Mouse (Mus musculus) neural tube, embryonic 15.5 days (tissue): Measurements from ENCODE around the gene Asphd1. TPM values are rescaled to one million over a fixed set of nuclear protein-coding genes. Genes with fewer than 3 reads are reported as not detected.
A peak's percentile ranks its signal among the peaks of the same experiment; 100 is the strongest.

Source experiments
- ATAC-seq: fragments of 200-750 bp; cut with Nextera tagmentation; 2 replicates; pipeline ENCODE4 v1.8.0; 2017; ENCODE audit warnings: mild to moderate bottlenecking, moderate TSS enrichment, moderate library complexity; ENCODE audit not compliant: low FRiP score
- H3K27ac ChIP-seq: fragments of 300-500 bp; sonication (generic); replicated peaks from 2 replicates; pipeline ENCODE4 v1.5.1; 2015; ENCODE audit warnings: mild to moderate bottlenecking, inconsistent platforms
- H3K27me3 ChIP-seq: fragments of 300-500 bp; sonication (generic); replicated peaks from 2 replicates; pipeline ENCODE4 v1.6.1; 2015; ENCODE audit warnings: inconsistent platforms
- H3K36me3 ChIP-seq: fragments of 300-500 bp; sonication (generic); 2 replicates; pipeline ENCODE4 v1.6.1; 2015; ENCODE audit warnings: inconsistent platforms
- H3K4me1 ChIP-seq: fragments of 300-500 bp; sonication (generic); 2 replicates; pipeline ENCODE4 v1.6.1; 2015; ENCODE audit warnings: inconsistent platforms
- H3K4me2 ChIP-seq: fragments of 300-500 bp; sonication (generic); 2 replicates; pipeline ENCODE4 v1.6.1; 2015; ENCODE audit warnings: inconsistent platforms, mild to moderate bottlenecking, moderate library complexity
- H3K4me3 ChIP-seq: fragments of 300-500 bp; sonication (generic); replicated peaks from 2 replicates; pipeline ENCODE4 v1.5.1; 2015; ENCODE audit warnings: mild to moderate bottlenecking, inconsistent platforms
- H3K9ac ChIP-seq: fragments of 300-500 bp; sonication (generic); replicated peaks from 2 replicates; pipeline ENCODE4 v1.6.1; 2015; ENCODE audit warnings: mild to moderate bottlenecking, inconsistent platforms
- H3K9me3 ChIP-seq: fragments of 300-500 bp; sonication (generic); replicated peaks from 2 replicates; pipeline ENCODE4 v1.6.1; 2016; ENCODE audit warnings: inconsistent platforms
- WGBS: fragments of 180-500 bp; shearing (Covaris S2); methylation state at CpG from one replicate; pipeline ENCODE4 v1.1.7; 2015; ENCODE audit warnings: mixed read lengths; 5-methylcytosine and 5-hydroxymethylcytosine counted together
- polyA plus RNA-seq: library from polyadenylated mRNA; unstranded; fragments of >200 nt; fragmentation: Nextera tagmentation; extraction: Ambion mirVana; gene quantifications from 2 replicates; pipeline ENCODE4 v1.2.1, GENCODE M21; 2015

Asphd1 gene
- polyA plus RNA-seq = 8.9 and 11.7 TPM in 2 replicates

GRCm38 (mm10) chr7:126949403-126949792 is at the start of gene Asphd1:
Gene Asphd1 (minus strand): TSS chr7:126949582.
- Histone ChIP-seq H3K27ac (peak within 1 kb of the TSS; percentile 96), H3K4me3 (peak within 1 kb of the TSS; percentile 67), H3K9ac (peak within 1 kb of the TSS; percentile 73), H3K36me3 (peaks cover 27% of the 10 kb centered on the region), H3K9me3 (no peaks in the 10 kb centered on the region), H3K4me2 (peak within 1 kb of the TSS; percentile 98), H3K27me3 (no peaks in the 10 kb centered on the region), H3K4me1 (peaks cover 69% of the 10 kb centered on the region)
- peak; percentile 78 for ATAC-seq
- 0% methylated on average over 20 of the region's 21 CpGs for WGBS

- no peaks in the 10 kb centered on the region for H3K27me3 ChIP-seq
- H3K4me2 ChIP-seq = no peak overlapping the region
- H3K9ac ChIP-seq = no peak overlapping the region
- no peaks in the 10 kb centered on the region for H3K36me3 ChIP-seq
- H3K27ac ChIP-seq = no peak overlapping the region
- no peaks in the 10 kb centered on the region for H3K4me1 ChIP-seq
- H3K4me3 ChIP-seq = no peak overlapping the region
- ATAC-seq = no peak
- 85% methylated on average over 4 of the region's 4 CpGs for WGBS
- H3K9me3 ChIP-seq = no peaks in the 10 kb centered on the region
These were observed 47.1 kb upstream of the Asphd1 start for GRCm38 (mm10) chr7:126996449-126996848.

DNA sequence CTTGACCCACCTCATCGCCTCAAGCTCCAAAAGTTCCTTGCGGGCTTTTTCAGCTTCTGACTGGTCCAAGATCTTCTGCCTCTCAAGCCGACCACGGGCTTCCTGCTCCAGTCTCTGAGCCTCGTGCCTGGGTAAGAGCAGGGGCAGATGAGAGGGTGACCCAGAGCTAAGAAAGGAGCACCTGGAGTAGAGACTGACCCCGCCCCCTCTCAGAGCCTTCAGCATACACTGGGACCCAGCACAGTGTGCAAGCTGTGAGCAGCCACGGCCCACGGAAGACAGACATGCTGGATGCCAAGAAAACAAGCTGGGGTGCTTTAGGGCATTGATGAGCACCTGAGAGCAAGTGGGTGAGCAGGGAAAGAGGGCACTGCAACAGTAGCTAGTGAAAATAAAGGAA is 39.4 kb upstream of the Asphd1 start:
- Histone ChIP-seq H3K4me1 (no peaks in the 10 kb centered on the region), H3K9me3 (no peaks in the 10 kb centered on the region), H3K4me2 (no peak overlapping the region), H3K4me3 (no peak overlapping the region), H3K27me3 (no peaks in the 10 kb centered on the region), H3K27ac (no peak overlapping the region), H3K36me3 (no peaks in the 10 kb centered on the region), H3K9ac (no peak overlapping the region)
- WGBS = 74% methylated on average over 8 of the region's 8 CpGs
- ATAC-seq = no peak

GRCm38 (mm10) chr7:126986319-126986718 is 36.9 kb upstream of the Asphd1 start:
- no peak overlapping the region for H3K4me2 ChIP-seq
- ATAC-seq = no peak
- no peaks in the 10 kb centered on the region for H3K4me1 ChIP-seq
- no peak overlapping the region for H3K27ac ChIP-seq
- no peaks in the 10 kb centered on the region for H3K9me3 ChIP-seq
- no peak overlapping the region for H3K9ac ChIP-seq
- peaks cover 3% of the 10 kb centered on the region; the same call in 1 of the 2 replicates for H3K36me3 ChIP-seq
- no peaks in the 10 kb centered on the region for H3K27me3 ChIP-seq
- WGBS = 48% methylated on average over 9 of the region's 9 CpGs
- H3K4me3 ChIP-seq = no peak overlapping the region

DNA sequence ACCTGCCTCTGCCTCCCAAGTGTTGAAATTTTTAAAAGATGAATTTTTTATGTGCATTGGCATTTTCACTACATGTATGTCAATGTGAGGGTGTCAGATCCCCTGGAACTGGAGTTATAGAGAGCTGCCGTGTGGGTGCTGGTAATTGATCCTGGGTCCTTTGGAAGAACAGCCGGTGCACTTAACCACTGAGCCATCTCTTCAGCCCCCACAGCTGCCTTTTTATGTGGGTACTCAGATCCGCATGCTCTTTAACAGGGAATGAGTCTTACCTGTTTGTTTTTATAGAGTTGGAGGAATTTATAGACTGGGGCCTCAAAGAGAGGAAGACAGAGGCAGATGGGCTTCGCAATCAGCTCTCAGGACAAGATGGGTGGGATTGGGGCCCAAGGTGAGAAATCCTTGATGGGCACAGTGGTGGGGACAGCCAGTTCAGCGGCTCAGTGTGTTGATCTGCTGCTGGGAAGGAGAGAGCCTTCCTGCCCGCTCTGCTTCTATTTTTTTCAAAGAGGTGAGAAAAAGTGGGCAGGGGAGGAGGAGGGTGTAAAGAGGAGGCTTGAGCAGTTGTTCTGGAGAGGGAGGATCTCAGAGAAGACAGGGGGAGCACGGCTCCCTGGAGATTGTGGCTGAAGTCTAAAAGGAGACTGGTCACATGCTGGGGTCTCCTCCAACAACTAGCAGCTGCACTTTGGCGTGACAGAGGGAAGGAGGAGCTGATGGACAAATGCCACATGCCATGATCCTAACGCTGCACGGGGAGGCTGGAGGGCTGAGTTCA is 35.5 kb upstream of the Asphd1 start:
- 58% methylated on average over 10 of the region's 10 CpGs for WGBS

GRCm38 (mm10) chr7:126983113-126983512 is 33.7 kb upstream of the Asphd1 start:
- H3K4me3 ChIP-seq = no peak overlapping the region
- no peak overlapping the region for H3K4me2 ChIP-seq
- no peaks in the 10 kb centered on the region for H3K27me3 ChIP-seq
- ATAC-seq = no peak
- H3K36me3 ChIP-seq = peaks cover 31% of the 10 kb centered on the region
- no peak overlapping the region for H3K27ac ChIP-seq
- no peaks in the 10 kb centered on the region for H3K9me3 ChIP-seq
- H3K4me1 ChIP-seq = peaks cover 10% of the 10 kb centered on the region
- WGBS = 88% methylated on average over 7 of the region's 7 CpGs
- no peak overlapping the region for H3K9ac ChIP-seq

More for the DNA sequence above, 35.5 kb upstream of the Asphd1 start:
- no peaks in the 10 kb centered on the region for H3K4me1 ChIP-seq
- no peak overlapping the region for H3K4me2 ChIP-seq
- no peaks in the 10 kb centered on the region for H3K27me3 ChIP-seq
- no peaks in the 10 kb centered on the region for H3K9me3 ChIP-seq
- H3K27ac ChIP-seq = no peak overlapping the region
- H3K9ac ChIP-seq = no peak overlapping the region
- ATAC-seq = no peak
- H3K4me3 ChIP-seq = no peak overlapping the region
- peaks cover 14% of the 10 kb centered on the region for H3K36me3 ChIP-seq

- no peak overlapping the region for H3K9ac ChIP-seq
- no peak overlapping the region for H3K4me2 ChIP-seq
- 92% methylated on average over 4 of the region's 4 CpGs for WGBS
- ATAC-seq = no peak
- H3K36me3 ChIP-seq = peaks cover 33% of the 10 kb centered on the region
- no peaks in the 10 kb centered on the region for H3K27me3 ChIP-seq
- H3K27ac ChIP-seq = no peak overlapping the region
- no peak overlapping the region for H3K4me3 ChIP-seq
- H3K9me3 ChIP-seq = no peaks in the 10 kb centered on the region
- H3K4me1 ChIP-seq = peaks cover 20% of the 10 kb centered on the region
These were observed 32.7 kb upstream of the Asphd1 start for GRCm38 (mm10) chr7:126982054-126982453.

- Histone ChIP-seq H3K36me3 (peaks cover 33% of the 10 kb centered on the region), H3K27me3 (no peaks in the 10 kb centered on the region), H3K4me2 (no peak overlapping the region), H3K4me3 (no peak overlapping the region), H3K9me3 (no peaks in the 10 kb centered on the region), H3K27ac (no peak overlapping the region), H3K4me1 (peaks cover 22% of the 10 kb centered on the region), H3K9ac (no peak overlapping the region)
- WGBS = 91% methylated on average over 2 of the region's 2 CpGs
- ATAC-seq = no peak
These were observed 32.2 kb upstream of the Asphd1 start for GRCm38 (mm10) chr7:126981601-126982000.

DNA sequence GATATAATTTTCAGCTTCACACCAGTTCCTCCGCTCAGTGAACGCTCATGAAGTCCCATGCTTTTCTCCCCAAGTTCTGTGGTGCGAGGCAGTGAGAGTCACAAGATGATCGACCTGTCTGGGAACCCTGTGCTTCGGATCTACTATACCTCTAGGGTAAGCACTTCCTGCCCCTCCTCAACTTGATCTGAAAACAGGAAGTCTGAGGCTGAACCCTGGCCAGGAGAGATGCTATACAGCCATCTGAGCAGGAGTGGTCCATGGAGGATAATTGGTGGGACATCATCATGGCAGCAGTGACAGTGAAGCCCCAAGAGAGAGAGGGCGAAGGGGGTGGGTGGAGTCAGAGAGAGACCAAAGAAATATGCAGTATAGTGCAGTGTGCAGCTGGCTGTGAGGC is 29.5 kb upstream of the Asphd1 start:
- 95% methylated on average over 6 of the region's 6 CpGs for WGBS
- Histone ChIP-seq H3K36me3 (peaks cover 33% of the 10 kb centered on the region), H3K9me3 (no peaks in the 10 kb centered on the region), H3K4me2 (no peak overlapping the region), H3K27me3 (no peaks in the 10 kb centered on the region), H3K27ac (no peak overlapping the region), H3K4me1 (peaks cover 29% of the 10 kb centered on the region), H3K9ac (no peak overlapping the region), H3K4me3 (no peak overlapping the region)
- ATAC-seq = no peak

DNA sequence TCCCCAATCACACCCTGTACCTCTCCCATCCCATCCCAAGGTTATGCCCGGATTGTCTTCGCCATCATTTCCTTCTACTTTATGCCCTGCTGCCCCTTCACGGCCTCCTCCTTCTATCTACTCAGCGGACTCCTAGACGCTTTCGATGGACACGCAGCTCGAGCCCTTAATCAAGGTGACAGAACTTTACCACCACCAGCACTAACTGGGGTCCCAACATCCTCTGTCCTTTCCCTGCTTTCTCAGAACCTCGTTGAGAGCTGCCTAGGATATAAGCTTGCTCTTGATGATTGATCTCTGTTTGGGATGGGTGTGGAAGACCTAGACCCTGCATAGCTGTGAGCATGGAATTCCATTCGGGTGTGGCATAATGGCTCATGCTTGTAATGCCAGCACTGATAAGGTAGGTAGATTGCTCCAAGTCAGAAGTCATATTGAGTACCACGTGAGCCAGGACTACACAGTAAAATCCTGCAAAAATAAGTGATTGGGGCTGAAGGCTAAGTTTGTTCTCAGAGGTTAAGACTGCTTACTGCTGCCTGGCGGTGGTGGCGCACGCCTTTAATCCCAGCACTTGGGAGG is 27.6 kb upstream of the Asphd1 start:
- Histone ChIP-seq H3K4me2 (peak overlapping the region; percentile 71), H3K4me3 (peak overlapping the region; percentile 95), H3K4me1 (peaks cover 29% of the 10 kb centered on the region), H3K27me3 (no peaks in the 10 kb centered on the region), H3K9ac (peak overlapping the region; percentile 99), H3K27ac (peak overlapping the region; percentile 99), H3K9me3 (no peaks in the 10 kb centered on the region), H3K36me3 (peaks cover 38% of the 10 kb centered on the region)
- ATAC-seq = peak; percentile 4
- 29% methylated on average over 14 of the region's 14 CpGs for WGBS

DNA sequence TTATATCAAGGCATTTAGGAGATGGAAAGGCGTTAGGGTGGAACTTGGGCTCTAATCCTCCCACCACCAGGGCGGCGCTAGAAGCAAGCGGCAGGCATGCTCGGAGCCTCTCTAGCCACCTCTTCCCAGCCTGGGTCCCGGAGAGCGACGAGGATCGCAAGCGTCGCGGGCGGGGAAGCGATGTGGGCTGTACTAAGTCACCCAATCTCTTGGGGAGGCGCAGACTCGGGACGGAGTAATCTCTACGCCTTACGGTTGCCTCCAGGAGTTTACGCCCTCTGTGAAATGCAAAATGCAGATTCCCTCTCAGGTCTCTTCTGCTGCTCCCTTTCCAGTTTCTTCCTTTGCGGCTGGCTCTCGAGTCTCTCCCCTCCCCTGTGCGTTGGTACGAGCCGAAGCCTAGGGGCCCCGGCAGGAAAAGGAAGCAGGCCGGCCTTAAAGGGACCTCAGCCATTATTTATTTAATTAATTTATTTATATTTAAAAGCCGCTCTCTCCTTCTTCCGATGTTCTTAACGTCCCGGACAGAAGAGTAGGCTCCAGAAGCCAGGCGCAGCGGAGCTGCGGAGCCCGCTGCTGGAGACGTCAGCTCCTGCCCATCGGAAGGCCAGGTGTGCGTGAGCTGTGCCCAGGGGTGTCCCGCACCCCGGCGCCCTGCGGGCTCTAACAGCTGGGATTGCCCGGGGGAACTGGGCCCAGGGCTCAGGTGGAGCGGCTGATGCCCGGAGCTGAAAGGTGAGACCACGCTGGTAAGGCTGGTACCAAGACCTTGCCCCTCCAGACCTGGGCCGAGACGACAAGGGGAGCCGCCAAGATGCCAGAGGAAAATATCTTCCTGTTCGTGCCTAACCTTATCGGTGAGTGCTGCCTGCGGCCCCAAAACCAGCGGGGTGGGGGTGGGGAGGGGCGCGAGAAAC is 26.8 kb upstream of the Asphd1 start, which contains the start of gene Cdiptos:
Gene Cdiptos, minus strand, starts transcription at position 149 of the 917 bp plus-strand sequence.
- no peaks in the 10 kb centered on the region for H3K9me3 ChIP-seq
- peak within 1 kb of the TSS; percentile 95 for H3K4me3 ChIP-seq
- H3K4me2 ChIP-seq = peak within 1 kb of the TSS; percentile 71
- H3K36me3 ChIP-seq = peaks cover 39% of the 10 kb centered on the region
- peak within 1 kb of the TSS; percentile 99 for H3K27ac ChIP-seq
- H3K4me1 ChIP-seq = peaks cover 29% of the 10 kb centered on the region
- H3K27me3 ChIP-seq = no peaks in the 10 kb centered on the region
- under 1% methylated on average over 55 of the region's 55 CpGs for WGBS
- H3K9ac ChIP-seq = peak within 1 kb of the TSS; percentile 99
- peak; percentile 96 for ATAC-seq

- Histone ChIP-seq H3K27ac (peak within 1 kb of the TSS; percentile 99), H3K9ac (peak within 1 kb of the TSS; percentile 99), H3K4me3 (peak within 1 kb of the TSS; percentile 95), H3K4me2 (peak within 1 kb of the TSS; percentile 71), H3K9me3 (no peaks in the 10 kb centered on the region), H3K4me1 (peaks cover 29% of the 10 kb centered on the region), H3K27me3 (no peaks in the 10 kb centered on the region), H3K36me3 (peaks cover 42% of the 10 kb centered on the region)
- 8% methylated on average over 1 of the region's 1 CpGs for WGBS
- ATAC-seq = no peak
These were observed 26.3 kb upstream of the Asphd1 start, which contains the start of gene Cdipt for GRCm38 (mm10) chr7:126975893-126975949. Gene Cdipt (plus strand): TSS chr7:126975914.
